ENCODE assay signal across 8 mouse cellular contexts in genomic region chr5:143235028-143235693, GRCm38 (mm10). TPM values are rescaled to one million over a fixed set of nuclear protein-coding genes. Genes with fewer than 3 reads are reported as not detected.
A peak's percentile ranks its signal among the peaks of the same experiment; 100 is the strongest.
DNase-seq lines count a peak whose midpoint lies in the region; ATAC-seq lines count a peak whose summit lies in the region.

Gene Zfp12 (plus strand): TSS chr5:143235163.

- peaks cover 24% of the 10 kb centered on the region for H3K36me3 ChIP-seq in hindbrain, embryonic 12.5 days

- H3K27me3 ChIP-seq in hindbrain, embryonic 12.5 days: 0 out of 2 replicates have a peak, but pooled peaks cover 3% of the 10 kb centered on the region

- H3K9ac ChIP-seq in hindbrain, embryonic 12.5 days: peak within 1 kb of the TSS; percentile 96

- WGBS in hindbrain, embryonic 12.5 days: under 1% methylated on average over 58 of the region's 58 CpGs

- ATAC-seq in hindbrain, embryonic 12.5 days (ENCODE audit: low FRiP score): peak; percentile 99

- peak within 1 kb of the TSS; percentile 98 for H3K27ac ChIP-seq in hindbrain, embryonic 12.5 days

- peak within 1 kb of the TSS; percentile 89 for H3K4me3 ChIP-seq in hindbrain, embryonic 12.5 days

- H3K4me2 ChIP-seq in hindbrain, embryonic 12.5 days (replicated peaks): peak within 1 kb of the TSS; percentile 86

- H3K9me3 ChIP-seq in hindbrain, embryonic 12.5 days (replicated peaks): no peaks in the 10 kb centered on the region

- peak; percentile 99 for DNase-seq in NIH3T3 (ENCODE audit: low read depth)
- DNase-seq in cerebellum, postnatal 10 days: peak; percentile 95 to 97
- peak; percentile 92 to 95 for DNase-seq in frontal cortex, postnatal 10 days (ENCODE audit: low spot score in 2 of 2)
- DNase-seq in layer of hippocampus, postnatal 14 days (ENCODE audit: low spot score in 2 of 2): peak; percentile 93 to 98
- DNase-seq in lung, postnatal 14 days: peak; percentile 94
- DNase-seq in retina, adult 2 months (ENCODE audit: low read depth, low spot score): peak; percentile 83
- DNase-seq in thymus, postnatal 36 days: peak; percentile 90 to 95

- peaks cover 16% of the 10 kb centered on the region for H3K4me1 ChIP-seq in hindbrain, embryonic 12.5 days

RNA-seq across cellular contexts. Expression of gene Zfp12, which starts in this region (rescaled TPM):
- polyA plus RNA-seq in hindbrain, embryonic 12.5 days (2016; fragmentation: Nextera tagmentation; extraction: Ambion mirVana): 25.7 and 28.3 TPM in 2 replicates
- 10 to 100 TPM; 25.5 to 25.6 TPM for total RNA-seq in layer of hippocampus, postnatal 14 days (2021)

Comparison
In these comparisons a context has a peak if more than half of its experiments do, and no peak if none do; other contexts are left out.
1. Peak in every context shown above with its lines: DNase-seq, ATAC-seq, H3K4me3 ChIP-seq and H3K27ac ChIP-seq.